Mouse (Mus musculus) gastrocnemius, postnatal 10 days (tissue): ENCODE data around the gene Armh2. TPM values are rescaled to one million over a fixed set of nuclear protein-coding genes. Genes with fewer than 3 reads are reported as not detected.

Experiments
- DNase-seq: peaks from one replicate; pipeline ENCODE4 v3.0.0; 2021; ENCODE audit warnings: mixed read lengths
- long read RNA-seq, 2 experiments: library from polyadenylated mRNA; stranded (forward); transcript quantifications; one replicate each; pipeline ENCODE4 v2.0.0; 2021
- total RNA-seq, 2 experiments: library from RNA; stranded (reverse); gene quantifications; 2 replicates each; pipeline ENCODE4 v1.2.3; 2021

Gene Armh2
- not detected for total RNA-seq
- long read RNA-seq, experiment 1, result 0 reads
- long read RNA-seq, experiment 2, result 0 reads

- DNase-seq, result no peak
Observed at GRCm38 (mm10) chr13:24741028-24741427, at the start of gene Armh2. TSS of gene Armh2 (plus strand) at chr13:24741232.

DNA sequence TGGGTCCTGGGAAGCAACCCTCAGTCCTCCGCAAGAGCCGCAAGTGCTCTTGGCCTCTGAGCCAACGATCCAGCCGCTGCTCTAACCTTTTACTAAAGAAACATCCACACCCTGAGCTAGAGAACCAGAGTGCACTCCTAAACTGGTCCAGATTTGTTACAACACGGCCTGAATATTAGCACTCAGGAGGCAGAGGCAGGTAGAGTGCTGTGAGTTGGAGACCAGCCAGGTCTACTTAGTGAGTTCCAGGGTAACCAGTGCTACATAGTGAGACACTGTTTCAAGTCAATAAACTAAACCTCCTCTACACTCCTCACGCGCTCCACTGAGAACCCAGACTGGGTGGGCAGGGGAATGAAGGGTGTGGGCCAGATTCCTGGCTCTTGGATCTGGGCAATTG is 47.7 kb upstream of the Armh2 start:
- DNase-seq, result no peak

GRCm38 (mm10) chr13:24698746-24699145 is 42.3 kb upstream of the Armh2 start:
- no peak for DNase-seq

GRCm38 (mm10) chr13:24702128-24702527 is 38.9 kb upstream of the Armh2 start:
- DNase-seq, result no peak

DNA sequence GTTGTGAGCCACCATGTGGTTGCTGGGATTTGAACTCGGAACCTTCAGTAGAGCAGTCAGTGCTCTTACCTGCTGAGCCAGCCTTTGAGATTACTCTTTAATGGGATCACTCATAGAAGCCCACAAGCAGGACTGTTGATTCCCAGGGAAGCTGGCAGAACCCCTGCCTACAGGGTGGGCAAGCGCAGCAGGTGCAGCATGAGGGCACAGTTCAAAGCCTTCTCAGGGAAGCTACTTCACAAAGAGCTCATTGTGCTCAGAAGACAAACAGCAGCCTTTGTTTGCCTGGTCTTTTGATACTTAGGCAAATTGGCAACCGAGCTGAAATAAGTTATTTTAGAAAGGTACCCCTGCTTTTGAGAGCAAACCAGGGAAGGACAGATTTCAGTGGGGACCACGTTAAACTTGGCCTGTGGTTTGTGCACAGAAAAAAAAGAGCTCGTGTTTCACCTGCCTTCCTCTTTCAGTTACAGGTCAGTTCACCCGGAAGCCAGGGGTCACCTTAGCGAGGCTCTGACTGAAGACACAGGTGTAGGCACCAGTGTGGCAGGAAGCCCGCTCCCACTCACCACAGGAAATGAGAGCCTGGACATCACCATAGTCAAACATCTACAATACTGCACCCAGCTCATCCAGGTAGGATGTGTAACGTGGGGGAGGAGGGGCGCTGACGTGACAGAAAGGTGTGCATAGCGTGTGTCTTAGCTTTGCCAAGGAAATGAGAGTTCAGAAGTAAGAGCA is 31.2 kb upstream of the Armh2 start:
- no peak for DNase-seq

GRCm38 (mm10) chr13:24710968-24711367 is 30.1 kb upstream of the Armh2 start:
- DNase-seq, result no peak

GRCm38 (mm10) chr13:24712581-24713130 is 28.4 kb upstream of the Armh2 start:
- DNase-seq, result no peak

DNA sequence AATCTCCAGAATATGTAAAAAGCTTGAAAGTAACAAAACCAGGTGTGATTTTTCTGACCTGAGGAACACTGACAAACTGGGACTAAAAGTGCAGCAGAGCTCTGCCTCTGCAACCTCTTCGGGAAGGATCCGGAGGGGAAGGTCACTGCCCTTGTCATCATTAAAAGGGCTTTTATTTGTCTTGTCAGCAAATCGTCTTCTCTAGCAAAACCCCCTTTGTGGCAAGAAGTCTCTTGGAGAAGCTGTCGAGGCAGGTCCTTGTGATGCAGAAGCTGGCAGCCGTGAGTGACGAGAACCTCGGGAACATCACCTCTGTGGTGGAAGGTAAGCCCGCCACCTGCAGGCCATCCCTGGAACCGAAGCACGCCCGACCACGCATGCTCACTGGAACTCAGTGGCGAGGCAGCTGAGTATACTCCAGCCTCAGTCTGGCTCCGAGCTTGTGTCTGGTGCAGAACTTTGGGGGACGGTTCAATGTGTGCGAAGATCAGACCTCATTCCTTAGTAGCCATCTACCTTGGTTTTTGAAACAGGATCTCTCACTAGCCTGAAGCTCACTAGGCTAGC is 27.5 kb upstream of the Armh2 start:
- peak; percentile 87 for DNase-seq

DNA sequence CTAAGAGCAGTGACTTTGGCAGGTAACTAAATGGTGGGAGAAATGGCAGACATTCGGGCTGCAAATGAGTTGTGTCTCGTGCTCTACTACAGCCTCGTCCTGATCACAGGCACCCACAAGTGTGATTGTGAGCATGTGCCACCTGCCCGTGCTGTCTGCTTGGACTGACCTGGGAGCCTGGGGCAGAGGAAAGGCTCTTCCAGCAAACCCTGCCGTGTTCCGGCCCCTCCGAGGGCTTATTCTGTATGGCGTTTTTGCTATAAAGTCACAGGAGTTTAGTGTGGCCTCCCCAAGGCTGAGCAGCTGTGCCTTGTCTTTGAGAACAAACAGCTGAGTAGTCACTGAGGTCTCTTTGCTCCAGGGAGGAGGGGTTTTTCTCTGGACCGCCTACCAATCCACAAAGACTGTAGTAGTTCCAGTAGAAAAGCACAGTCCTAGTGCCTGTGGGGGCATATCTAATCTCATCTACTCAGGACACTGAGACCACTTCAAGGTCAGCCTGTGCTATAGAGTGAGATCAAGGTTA is 26.6 kb upstream of the Armh2 start:
- DNase-seq, result no peak

GRCm38 (mm10) chr13:24715601-24716000 is 25.4 kb upstream of the Armh2 start:
- no peak for DNase-seq

DNA sequence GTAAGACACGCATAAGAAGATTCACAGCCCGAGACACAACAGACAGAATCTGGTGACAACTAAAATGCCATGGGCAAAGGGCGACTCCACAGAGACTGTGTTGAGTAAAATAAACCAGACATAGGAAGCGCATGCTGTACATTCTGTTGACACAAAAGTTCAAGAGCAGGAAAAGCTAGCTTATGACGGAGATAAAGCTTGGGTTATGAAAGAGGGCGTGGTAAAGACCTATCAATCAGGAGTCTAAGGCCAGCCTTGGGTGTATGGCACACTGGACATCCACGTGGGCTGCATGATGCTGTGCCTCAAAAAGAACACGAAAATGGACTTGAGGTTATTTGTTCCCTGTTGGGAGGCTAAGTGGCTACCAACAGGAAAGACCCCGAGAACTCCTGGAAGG is 24.6 kb upstream of the Armh2 start:
- DNase-seq, result no peak

DNA sequence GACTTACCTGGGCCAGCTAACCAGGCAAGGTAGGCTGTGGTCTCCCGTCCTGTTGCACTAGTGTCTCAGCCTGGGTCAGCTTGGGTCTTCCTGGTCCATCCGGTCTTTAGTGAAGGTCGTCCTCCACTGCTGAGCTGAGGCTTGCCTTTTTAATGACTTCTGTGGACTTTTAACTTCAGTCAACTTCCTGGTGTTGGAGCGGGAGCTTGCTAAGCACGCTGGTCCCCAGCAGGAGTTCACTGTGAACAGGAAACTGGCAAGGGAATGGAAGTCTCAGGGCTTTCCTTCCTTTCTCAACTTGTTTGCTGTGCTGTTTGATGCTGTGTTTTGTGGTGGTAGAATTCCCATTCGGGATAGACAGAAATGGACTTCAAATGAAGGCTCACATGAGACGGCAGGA is 23.4 kb upstream of the Armh2 start:
- no peak for DNase-seq

- DNase-seq, result no peak
Observed at GRCm38 (mm10) chr13:24721502-24721901, 19.5 kb upstream of the Armh2 start.

DNA sequence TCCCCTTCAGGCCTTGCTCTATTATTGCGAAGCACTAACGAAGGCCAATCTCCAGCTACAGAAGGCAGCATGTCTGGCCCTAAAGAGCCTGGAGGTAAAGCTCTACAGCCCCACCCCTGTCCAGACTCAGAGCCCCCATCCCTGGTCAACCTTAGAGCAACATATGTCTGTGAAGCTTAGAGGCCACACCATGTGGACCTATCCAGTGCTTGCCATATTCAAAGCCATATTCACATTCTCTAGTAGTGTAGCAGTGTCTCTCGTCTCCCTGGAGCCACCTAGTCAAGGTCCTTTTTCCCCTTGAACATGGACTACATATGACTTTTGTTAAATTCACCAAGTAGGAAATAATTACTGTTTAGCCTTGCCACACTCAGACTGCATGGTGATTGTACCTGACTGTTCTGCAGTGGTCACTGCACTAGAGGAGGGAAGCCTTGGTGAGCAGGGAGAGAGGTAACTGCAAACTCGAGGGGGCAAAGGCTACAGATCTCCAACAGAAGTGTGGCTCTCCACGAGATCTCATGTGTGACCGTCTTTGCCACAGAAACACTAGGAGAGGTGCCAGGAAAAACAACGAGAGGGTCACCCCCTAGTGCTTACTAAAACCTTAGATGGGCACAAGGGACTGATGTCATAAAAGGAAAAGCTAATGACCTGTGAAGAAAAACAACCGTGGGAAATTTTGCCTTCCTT is 17.2 kb upstream of the Armh2 start:
- DNase-seq, result no peak

DNA sequence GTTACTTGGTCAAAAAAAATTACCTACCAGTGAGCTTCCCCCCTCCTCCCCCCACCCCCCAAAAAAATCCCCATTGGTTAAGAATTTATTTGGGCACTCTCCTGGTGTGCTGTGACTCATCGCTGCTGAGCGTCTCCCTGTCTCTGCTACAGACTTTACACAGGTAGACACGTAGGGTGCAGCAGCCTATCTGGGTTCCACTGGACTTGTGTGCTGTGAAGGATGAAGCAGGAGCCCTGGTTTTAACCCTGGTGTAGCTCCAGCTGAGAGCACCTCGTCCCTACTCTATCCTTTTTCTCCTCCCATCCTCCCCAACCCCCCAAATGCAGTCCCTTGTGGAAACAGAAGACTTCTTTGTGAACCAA is 16.7 kb upstream of the Armh2 start:
- DNase-seq, result no peak

DNA sequence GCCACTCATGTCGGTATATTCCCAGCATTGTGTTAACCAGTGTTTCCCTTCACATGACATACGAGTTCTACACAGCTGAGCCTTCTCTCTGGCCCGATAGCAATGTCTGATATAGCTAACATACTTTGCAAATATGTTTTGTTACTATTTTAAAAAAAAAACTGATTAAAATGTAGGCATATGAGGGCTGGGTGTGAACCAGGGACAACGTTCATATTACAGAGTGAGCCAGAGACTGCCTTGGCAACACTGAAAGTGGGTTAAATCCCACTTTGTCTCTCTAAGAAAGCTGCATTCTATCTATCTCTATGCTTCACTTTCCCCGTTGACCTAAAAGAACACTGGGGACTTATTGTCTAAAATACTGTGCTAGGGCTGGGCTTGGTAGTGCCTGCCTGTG is 11.9 kb upstream of the Armh2 start:
- DNase-seq, result no peak

DNA sequence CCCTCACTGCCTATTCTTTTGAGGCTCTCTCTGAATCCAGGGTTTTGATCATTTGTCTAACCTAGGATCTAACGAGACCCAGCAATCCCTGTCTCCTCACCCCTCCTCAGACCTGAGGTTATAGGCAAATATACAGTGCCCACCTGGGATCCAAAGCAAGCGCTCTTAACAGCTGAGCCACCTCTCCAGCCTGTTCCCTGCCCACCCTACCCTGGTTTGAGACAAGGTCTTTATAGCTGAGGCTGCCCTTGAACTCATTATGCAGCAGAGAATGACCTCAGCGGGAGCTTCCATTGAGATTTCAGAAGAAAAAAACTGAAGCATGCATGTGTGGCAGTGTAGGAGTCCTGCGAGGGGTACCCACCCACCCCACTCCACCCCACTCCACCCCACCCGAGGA is 6.5 kb upstream of the Armh2 start:
- no peak for DNase-seq

- no peak for DNase-seq
Observed at GRCm38 (mm10) chr13:24735608-24736131, 5.4 kb upstream of the Armh2 start.

DNA sequence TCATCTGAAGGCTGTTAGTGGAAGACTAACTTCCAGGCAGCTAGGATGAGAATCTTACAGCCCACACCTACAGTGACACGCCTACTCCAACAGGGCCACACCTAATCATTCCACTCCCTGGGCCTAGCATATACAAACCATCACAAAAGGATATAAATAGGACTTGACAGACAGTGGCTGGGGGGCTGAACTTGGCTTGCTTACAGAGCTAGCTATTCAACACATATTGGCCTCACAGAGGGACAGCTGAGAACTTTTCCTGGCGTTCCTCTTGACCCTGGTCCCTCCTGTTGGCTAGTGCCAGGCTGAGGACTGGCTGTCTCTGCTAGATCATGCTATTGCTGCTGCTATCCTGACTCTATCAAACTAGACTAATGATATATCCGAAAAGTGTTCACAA is 6.8 kb downstream of the Armh2 start:
- no peak for DNase-seq

GRCm38 (mm10) chr13:24750807-24751206 is 9.8 kb downstream of the Armh2 start:
- no peak for DNase-seq

DNA sequence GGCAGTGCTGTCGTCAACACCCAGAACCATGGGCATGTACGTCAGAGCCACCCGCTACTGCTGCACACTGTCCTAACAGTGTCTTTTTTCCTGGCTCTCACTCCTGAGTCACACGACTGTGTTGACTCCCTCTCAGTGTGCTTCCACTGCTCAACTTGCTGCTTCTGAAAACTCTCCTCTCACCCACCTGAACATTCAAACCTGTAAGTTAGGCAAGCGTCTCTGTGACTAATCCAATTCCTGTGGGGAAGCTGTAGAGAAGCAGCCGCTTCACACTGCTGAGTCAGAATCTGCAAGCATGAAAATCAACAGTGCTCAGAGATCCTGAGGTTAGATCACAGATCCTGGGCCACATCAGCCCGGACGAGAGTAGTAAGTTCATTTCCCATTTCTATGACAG is 10.4 kb downstream of the Armh2 start:
- DNase-seq, result no peak

DNA sequence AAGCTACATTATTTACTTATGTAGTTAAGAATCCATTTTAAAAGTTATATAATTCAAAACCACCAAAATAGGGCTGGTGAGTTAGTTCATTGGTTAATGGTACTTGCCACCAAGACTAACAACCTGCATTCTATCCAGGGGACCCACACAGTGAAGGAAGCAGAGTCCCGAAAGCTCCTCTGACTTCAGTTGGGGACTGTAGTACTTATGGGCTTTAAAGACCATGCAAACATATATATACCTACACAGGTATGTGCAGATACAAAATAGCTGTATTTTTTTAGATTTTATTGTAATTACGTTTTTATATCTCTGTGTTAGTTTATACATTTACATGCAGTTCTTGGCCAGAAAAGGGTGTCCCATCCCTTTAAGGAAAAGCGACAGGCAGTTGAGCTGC is 15.7 kb downstream of the Armh2 start:
- no peak for DNase-seq
